Mouse (Mus musculus): Measurements from ENCODE around the gene Zfp746. TPM values are rescaled to one million over a fixed set of nuclear protein-coding genes. Genes with fewer than 3 reads are reported as not detected.
A peak's percentile ranks its signal among the peaks of the same experiment; 100 is the strongest.
"Not testable (repeated sequence)": the region's sequence is repeated elsewhere in the genome, so short reads cannot be mapped to it uniquely, and the experiment has no call there.

Gene Zfp746
- 14.1 and 14.8 TPM in 2 replicates for total RNA-seq (2012; rRNA removed)

DNA sequence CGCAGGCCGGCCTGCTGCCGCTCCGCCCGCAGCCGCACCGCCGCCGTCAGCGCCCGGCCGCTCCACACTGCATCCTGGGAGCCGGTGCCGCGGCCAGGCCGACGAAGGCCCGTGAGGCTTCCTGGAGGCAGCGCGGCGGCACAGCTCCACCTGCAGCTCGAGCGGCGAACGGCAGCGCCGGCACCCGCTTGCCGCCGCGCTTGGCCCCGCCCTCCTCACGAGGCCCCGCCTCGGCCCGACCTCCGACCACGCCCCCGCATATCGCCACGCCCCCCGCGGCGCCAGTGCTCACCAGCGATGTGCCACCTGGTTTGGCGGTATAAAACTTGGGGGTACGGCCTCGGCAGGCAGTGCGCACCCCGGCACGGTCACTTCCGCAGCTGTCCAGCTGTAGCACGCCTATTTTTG is at the start of gene Zfp746:
Gene Zfp746, minus strand, starts transcription at position 123 of the 408 bp plus-strand sequence.
- peak within 1 kb of the TSS; percentile 90 for H3K9ac ChIP-seq (ENCODE audit: insufficient read depth, low read depth, low read length, poor library complexity, severe bottlenecking)
- H3K36me3 ChIP-seq (ENCODE audit: control insufficient read depth, insufficient read depth, low read length, poor library complexity, severe bottlenecking), result peaks cover 15% of the 10 kb centered on the region
- peak within 1 kb of the TSS; percentile 76 to 84 for H3K4me3 ChIP-seq (ENCODE audit: insufficient read depth in 1 of 2, low read depth in 1 of 2, low read length in 2 of 2, poor library complexity in 1 of 2, severe bottlenecking in 1 of 2)
- peaks cover 0 to 3% of the 10 kb centered on the region in 2 experiments; a peak in 1 of 4 replicates for H3K4me1 ChIP-seq (ENCODE audit: control insufficient read depth in 2 of 2, insufficient read depth in 2 of 2, low read length in 2 of 2, poor library complexity in 1 of 2)
- H3K9me3 ChIP-seq (ENCODE audit: control insufficient read depth, insufficient read depth, low read depth, low read length), result no peaks in the 10 kb centered on the region
- no peak for TF ChIP-seq ZC3H11A (IDR thresholded peaks at IDR 0.05; ENCODE audit: borderline replicate concordance, low read depth, low read length)
- TF ChIP-seq ZNF384 (IDR thresholded peaks at IDR 0.05; ENCODE audit: low read depth, low read length), result no peak
- TF ChIP-seq HCFC1 (IDR thresholded peaks at IDR 0.05; ENCODE audit: borderline replicate concordance, insufficient read depth, low read length), result no peak
- TF ChIP-seq CHD2 (IDR thresholded peaks at IDR 0.05; ENCODE audit: low read depth, low read length), result no peak
- TF ChIP-seq MAFK (IDR thresholded peaks at IDR 0.05; ENCODE audit: insufficient read depth, low read depth, low read length), result no peak
- H3K27ac ChIP-seq (ENCODE audit: insufficient read depth, low read depth, low read length, poor library complexity, severe bottlenecking), result no peak within 1 kb of the TSS
- DNase-seq (ENCODE audit: low read depth, low spot score), result peak; percentile 67
- in situ Hi-C loops (cut with MboI; ENCODE audit: low sequenced_read_pairs in 2 of 2, unreplicated experiment in 2 of 2), result no loop called here

DNA sequence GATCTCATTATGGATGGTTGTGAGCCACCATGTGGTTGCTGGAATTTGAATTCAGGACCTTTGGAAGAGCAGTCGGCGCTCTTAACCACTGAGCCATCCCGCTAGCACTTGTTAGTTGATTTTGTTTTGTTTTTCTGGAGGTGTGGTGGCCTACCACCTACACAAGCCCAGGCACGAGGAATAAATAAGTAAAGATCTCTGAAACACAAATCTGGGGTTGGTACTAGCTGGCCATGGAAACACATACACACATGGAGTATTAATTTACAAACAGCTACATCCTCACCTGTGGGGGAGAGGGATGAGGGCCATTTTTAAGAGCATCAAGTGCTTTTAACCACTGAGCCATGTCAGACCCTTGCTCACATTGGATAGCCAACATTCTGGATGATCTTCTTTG is 34.7 kb upstream of the Zfp746 start:
- H3K9ac ChIP-seq (ENCODE audit: insufficient read depth, low read depth, low read length, poor library complexity, severe bottlenecking); H3K4me3 ChIP-seq (ENCODE audit: insufficient read depth in 1 of 2, low read depth in 1 of 2, low read length in 2 of 2, poor library complexity in 1 of 2, severe bottlenecking in 1 of 2); H3K36me3 ChIP-seq (ENCODE audit: control insufficient read depth, insufficient read depth, low read length, poor library complexity, severe bottlenecking); H3K27ac ChIP-seq (ENCODE audit: insufficient read depth, low read depth, low read length, poor library complexity, severe bottlenecking); H3K9me3 ChIP-seq (ENCODE audit: control insufficient read depth, insufficient read depth, low read depth, low read length); in situ Hi-C loops (cut with MboI; ENCODE audit: low sequenced_read_pairs in 2 of 2, unreplicated experiment in 2 of 2); H3K4me1 ChIP-seq (ENCODE audit: control insufficient read depth in 2 of 2, insufficient read depth in 2 of 2, low read length in 2 of 2, poor library complexity in 1 of 2): not testable (repeated sequence)
- DNase-seq (ENCODE audit: low read depth, low spot score), result peak; percentile 90

DNA sequence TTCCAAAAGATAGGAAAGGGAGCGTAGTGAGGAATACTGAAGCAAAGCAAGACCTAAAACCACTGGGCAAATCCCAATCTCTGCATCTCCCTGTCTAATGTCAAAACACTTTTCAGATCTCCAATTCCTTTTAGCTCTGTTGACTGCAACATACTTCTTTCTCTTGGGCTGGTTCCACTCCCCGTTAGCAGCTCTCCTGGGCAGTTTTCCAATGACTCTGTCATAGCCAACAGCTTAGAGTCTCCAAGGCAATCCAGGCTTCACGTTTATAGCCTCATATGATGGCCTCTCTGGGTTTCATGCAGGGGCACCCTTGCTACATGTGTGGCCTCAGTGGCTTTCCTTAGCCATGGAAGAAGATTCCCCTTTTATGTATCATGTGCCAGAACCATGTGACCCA is 29.6 kb upstream of the Zfp746 start:
- Histone ChIP-seq H3K9me3 (ENCODE audit: control insufficient read depth, insufficient read depth, low read depth, low read length) (no peaks in the 10 kb centered on the region), H3K9ac (ENCODE audit: insufficient read depth, low read depth, low read length, poor library complexity, severe bottlenecking) (no peak overlapping the region), H3K4me3 (ENCODE audit: insufficient read depth in 1 of 2, low read depth in 1 of 2, low read length in 2 of 2, poor library complexity in 1 of 2, severe bottlenecking in 1 of 2) (no peak overlapping the region), H3K36me3 (ENCODE audit: control insufficient read depth, insufficient read depth, low read length, poor library complexity, severe bottlenecking) (no peaks in the 10 kb centered on the region), H3K27ac (ENCODE audit: insufficient read depth, low read depth, low read length, poor library complexity, severe bottlenecking) (no peak overlapping the region), H3K4me1 (ENCODE audit: control insufficient read depth in 2 of 2, insufficient read depth in 2 of 2, low read length in 2 of 2, poor library complexity in 1 of 2) (no peaks in the 10 kb centered on the region)
- in situ Hi-C loops (cut with MboI; ENCODE audit: low sequenced_read_pairs in 2 of 2, unreplicated experiment in 2 of 2), result no loop called here
- no peak for DNase-seq (ENCODE audit: low read depth, low spot score)
- TF ChIP-seq ZNF384 (IDR thresholded peaks at IDR 0.05; ENCODE audit: low read depth, low read length), result no peak
- TF ChIP-seq MAFK (IDR thresholded peaks at IDR 0.05; ENCODE audit: insufficient read depth, low read depth, low read length), result no peak
- TF ChIP-seq CHD2 (IDR thresholded peaks at IDR 0.05; ENCODE audit: low read depth, low read length), result no peak
- no peak for TF ChIP-seq HCFC1 (IDR thresholded peaks at IDR 0.05; ENCODE audit: borderline replicate concordance, insufficient read depth, low read length)

DNA sequence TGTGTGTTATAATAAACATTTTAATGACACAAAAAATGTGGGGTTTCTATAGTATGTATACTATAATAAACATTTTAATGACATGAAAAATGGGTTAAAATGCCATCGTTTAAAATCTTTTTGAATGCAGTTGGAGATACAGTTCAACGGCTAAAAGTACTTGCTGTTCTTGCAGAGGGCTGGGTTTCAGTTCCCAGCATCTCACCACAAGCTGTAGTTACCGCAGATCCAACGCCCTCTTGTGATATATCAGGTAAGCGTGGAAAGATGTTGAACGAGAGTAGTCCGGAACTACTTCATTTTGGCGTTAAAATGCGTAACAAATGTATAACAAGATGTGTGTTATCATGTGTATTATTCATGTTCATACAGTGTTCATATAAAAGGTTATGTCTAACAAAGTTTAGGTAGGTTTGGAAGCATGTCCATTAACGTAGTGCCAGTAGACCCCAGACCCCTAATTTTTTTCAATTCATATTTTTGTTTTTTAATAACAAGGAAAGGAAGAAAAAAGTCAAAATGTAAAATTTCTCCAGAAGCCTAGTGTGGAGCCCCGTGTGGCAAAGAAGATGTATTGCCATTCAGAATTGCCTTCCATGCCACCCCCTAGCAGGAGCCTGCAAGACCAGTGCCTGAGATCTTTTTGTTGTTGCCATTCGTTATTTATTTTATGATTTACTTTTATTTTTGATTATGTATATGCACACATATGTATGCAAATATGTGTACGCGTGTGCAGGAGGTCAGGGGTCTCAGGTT is 743 bp upstream of the Zfp746 start:
- H3K4me1 ChIP-seq (ENCODE audit: control insufficient read depth in 2 of 2, insufficient read depth in 2 of 2, low read length in 2 of 2, poor library complexity in 1 of 2), result peaks cover 0 to 3% of the 10 kb centered on the region in 2 experiments; a peak in 1 of 4 replicates
- peak overlapping the region; percentile 54 to 76 for H3K4me3 ChIP-seq (ENCODE audit: insufficient read depth in 1 of 2, low read depth in 1 of 2, low read length in 2 of 2, poor library complexity in 1 of 2, severe bottlenecking in 1 of 2)
- TF ChIP-seq HCFC1 (IDR thresholded peaks at IDR 0.05; ENCODE audit: borderline replicate concordance, insufficient read depth, low read length) (no peak), MAFK (IDR thresholded peaks at IDR 0.05; ENCODE audit: insufficient read depth, low read depth, low read length) (no peak), ZC3H11A (IDR thresholded peaks at IDR 0.05; ENCODE audit: borderline replicate concordance, low read depth, low read length) (no peak), ZNF384 (IDR thresholded peaks at IDR 0.05; ENCODE audit: low read depth, low read length) (no peak), CHD2 (IDR thresholded peaks at IDR 0.05; ENCODE audit: low read depth, low read length) (no peak)
- peaks cover 10% of the 10 kb centered on the region for H3K36me3 ChIP-seq (ENCODE audit: control insufficient read depth, insufficient read depth, low read length, poor library complexity, severe bottlenecking)
- no peak overlapping the region for H3K27ac ChIP-seq (ENCODE audit: insufficient read depth, low read depth, low read length, poor library complexity, severe bottlenecking)
- no peak for DNase-seq (ENCODE audit: low read depth, low spot score)
- H3K9me3 ChIP-seq (ENCODE audit: control insufficient read depth, insufficient read depth, low read depth, low read length), result no peaks in the 10 kb centered on the region
- in situ Hi-C loops (cut with MboI; ENCODE audit: low sequenced_read_pairs in 2 of 2, unreplicated experiment in 2 of 2), result no loop called here
- H3K9ac ChIP-seq (ENCODE audit: insufficient read depth, low read depth, low read length, poor library complexity, severe bottlenecking), result no peak overlapping the region

All from ES-E14 (cell line).